Mouse (Mus musculus) frontal cortex, adult 2 months (tissue): ENCODE results near the gene Jmjd8. TPM values are rescaled to one million over a fixed set of nuclear protein-coding genes. Genes with fewer than 3 reads are reported as not detected.
"Not testable (repeated sequence)": the region's sequence is repeated elsewhere in the genome, so short reads cannot be mapped to it uniquely, and the experiment has no call there.

Experiments used
- DNase-seq, 2 experiments: peaks; one replicate each; pipeline ENCODE4 v3.0.0; 2022; ENCODE audit warnings: low spot score in 1 of 2; ENCODE audit errors: extremely low spot score in 1 of 2
- polyA plus RNA-seq: library from polyadenylated mRNA; depleted of rRNA; stranded (reverse); fragments of >200 nt; gene quantifications from 2 replicates; pipeline ENCODE4 v1.2.3, GENCODE M21; 2012

Jmjd8 gene
- polyA plus RNA-seq, 1 experiment = 65.6 TPM

DNA sequence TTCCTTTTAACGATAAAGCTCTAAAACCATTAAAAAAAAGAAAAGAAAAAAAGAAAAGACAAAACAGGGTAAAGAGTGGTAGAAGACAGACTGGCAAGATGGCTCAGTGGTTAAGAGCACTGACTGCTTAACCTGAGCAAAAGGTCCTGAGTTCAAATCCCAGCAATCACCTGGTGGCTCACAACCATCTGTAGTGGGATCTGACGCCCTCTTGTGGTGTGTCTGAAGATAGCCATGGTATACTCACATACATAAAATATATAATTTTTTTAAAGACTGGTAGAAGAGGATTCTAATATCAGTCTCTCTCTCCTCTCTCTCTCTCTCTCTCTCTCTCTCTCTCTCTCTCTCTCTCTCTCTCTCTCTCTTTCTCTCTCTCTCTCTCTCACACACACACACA, 21.2 kb upstream of the Jmjd8 start:
- DNase-seq = not testable (repeated sequence)

DNA sequence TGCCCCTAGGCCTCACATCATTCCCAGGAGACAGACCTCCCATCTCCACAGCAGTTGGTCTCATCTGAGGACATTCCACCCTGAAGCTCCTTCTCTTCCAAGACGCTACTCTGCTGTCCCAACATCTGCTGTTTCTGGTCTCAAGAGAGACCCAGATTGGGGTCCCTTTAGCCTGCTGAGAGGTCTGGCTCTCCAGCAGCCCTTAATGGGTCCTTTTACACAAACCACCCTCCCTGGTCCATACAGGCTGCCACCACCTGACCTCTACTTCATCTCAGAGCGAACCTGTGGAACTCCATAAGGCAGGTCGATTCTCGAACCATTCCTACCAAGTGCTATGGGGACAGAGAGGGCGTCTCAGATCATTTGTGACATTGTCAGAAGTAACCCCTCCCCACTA, 20.6 kb upstream of the Jmjd8 start:
- no peak for DNase-seq

DNA sequence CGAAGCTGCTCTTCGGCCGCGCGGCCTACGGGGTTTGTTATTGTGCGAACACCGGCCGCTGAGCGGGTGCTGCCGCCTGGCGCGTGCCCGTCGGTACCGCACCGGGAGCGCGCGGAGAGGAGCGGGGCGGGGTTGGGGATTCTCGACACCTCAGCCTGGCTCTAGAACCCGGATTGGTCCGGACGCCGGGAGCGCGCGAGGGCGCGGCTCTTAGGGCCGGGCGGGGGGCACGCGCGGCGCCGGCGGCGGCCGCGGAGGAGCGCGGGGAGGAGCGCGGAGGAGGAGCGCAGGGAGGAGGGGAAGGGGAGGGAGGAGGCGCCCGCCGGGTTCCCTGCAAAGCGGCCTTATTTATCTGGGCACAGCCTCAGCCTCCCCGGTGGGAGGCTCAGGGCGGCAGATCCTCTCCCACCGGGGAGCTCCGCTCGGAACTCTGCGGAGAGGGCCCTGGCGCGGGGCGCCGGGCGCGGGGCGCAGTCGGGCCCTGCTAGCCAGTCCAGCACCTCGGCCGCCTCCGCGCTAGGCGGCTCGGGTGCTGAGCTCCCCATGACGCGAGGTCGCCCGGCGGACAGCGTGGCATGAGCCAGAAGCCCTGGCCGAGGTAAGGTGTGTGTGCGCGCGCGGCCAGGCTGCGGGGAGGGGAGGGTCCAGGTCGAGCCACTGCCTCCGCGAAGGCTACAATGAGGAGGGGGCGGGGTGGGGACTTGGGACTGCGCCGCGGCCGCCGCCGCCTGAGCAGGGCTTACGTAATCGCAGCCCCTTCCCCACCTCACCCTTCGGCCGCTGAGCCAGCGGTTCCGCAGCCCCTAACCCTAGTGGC, 19.7 kb upstream of the Jmjd8 start, which contains the start of gene Fbxl16:
Gene Fbxl16 (plus strand): TSS at position 297 of the 817 bp plus-strand sequence.
- DNase-seq = peak; percentile 81 to 92

DNA sequence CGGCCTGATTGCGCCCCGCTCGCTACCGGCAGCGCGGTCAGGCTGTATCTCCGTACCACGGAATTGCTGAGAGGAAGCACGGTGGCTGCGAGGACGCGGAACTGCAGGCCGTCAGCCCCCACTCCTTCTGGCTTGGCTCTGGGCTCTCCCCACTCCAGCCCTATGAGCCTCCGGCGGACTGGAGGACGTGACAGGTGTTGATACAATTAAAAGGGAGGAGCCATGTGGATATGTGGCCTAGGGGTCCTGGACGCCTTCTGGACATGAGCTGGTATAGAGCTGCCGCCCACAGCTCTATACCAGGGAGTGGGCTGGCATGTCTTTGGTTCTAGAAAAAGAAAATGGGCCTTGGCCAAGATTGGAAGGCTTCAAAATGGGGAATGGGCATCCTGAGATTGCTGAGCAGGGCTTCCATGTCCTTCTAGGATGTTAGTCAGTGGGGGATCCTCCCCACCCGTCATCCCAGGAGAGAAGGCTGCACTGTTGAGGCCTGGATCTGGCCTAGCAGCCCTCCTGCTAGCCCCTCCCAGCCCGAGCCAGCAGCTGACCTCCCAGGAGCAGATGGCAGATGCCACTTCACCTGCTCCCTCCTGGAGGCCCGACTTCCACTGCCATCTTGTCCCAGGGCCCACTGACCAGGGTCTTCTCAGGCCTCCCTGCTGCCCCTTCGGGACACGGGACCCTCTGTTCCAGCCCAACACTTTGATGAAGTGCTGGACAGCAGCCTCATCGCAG, 18.9 kb upstream of the Jmjd8 start:
- no peak for DNase-seq

- no peak for DNase-seq
Measured at GRCm38 (mm10) chr17:25810890-25811289, 17.8 kb upstream of the Jmjd8 start.

- peak in 1 of 2 experiments; percentile 92 for DNase-seq
Measured at GRCm38 (mm10) chr17:25813471-25813870, 15.2 kb upstream of the Jmjd8 start.

- DNase-seq = no peak
Measured at GRCm38 (mm10) chr17:25817662-25818061, 11.0 kb upstream of the Jmjd8 start.

- no peak for DNase-seq
Measured at GRCm38 (mm10) chr17:25818851-25819780, 9.6 kb upstream of the Jmjd8 start.

DNA sequence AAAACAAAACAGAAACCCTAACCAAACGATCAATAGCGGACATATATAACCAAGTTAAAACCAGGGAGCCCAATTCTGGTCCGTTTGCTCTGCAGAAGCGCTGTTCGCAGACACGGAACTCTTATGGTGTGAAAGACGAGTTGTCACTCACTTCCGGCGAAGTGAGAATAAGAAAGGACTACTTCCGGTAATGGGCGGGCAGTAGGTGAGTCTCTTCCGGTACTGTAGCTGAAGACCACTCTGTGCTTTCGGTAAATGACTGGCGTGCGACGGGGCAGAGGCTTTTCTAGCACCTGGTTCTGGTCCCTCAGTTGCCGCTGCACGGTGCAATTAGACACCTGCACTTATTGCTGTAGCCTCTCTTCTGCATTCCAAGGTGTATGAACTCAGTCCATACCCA, 5.2 kb upstream of the Jmjd8 start, which contains the start of gene Wdr24:
Gene Wdr24 (plus strand): TSS at position 176 of the 400 bp plus-strand sequence.
- peak in 1 of 2 experiments; percentile 88 for DNase-seq

GRCm38 (mm10) chr17:25824362-25825142, 4.1 kb upstream of the Jmjd8 start:
- no peak for DNase-seq

DNA sequence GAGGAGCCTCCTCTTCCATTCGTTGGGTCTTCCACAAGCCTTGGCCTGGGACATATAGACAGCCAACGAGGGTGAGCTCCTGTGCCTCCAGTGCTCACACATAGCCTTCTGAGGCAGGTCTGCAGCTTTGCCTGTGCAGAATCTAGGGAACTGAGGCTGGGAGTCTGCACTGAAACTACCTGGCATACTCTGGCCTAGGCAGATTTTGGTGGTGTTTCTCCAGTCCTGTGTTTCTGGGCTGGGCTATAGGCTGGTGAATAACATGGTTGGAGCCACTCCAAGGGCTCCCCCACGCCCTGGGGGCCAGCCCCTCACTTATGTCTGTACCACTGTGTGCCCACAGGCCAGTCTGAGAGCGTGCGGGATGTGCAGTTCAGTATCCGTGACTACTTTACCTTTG, 3.4 kb upstream of the Jmjd8 start:
- DNase-seq = no peak

DNA sequence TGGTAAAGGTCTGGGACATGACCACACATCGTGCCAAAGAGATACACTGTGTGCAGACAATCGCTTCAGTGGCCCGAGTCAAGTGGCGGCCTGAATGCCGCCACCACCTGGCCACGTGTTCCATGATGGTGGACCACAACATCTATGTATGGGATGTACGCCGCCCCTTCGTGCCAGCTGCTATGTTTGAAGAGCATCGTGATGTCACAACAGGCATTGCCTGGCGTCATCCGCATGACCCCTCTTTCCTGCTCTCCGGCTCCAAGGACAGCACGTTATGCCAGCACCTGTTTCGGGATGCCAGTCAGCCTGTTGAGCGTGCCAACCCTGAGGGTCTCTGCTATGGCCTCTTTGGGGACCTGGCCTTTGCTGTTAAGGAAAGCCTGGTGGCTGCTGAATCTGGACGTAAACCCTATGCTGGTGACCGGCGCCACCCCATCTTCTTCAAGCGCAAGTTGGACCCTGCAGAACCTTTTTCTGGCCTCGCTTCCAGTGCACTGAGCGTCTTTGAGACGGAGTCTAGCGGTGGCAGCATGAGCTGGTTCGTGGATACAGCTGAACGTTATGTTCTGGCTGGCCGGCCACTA, 2.6 kb upstream of the Jmjd8 start:
- no peak for DNase-seq

DNA sequence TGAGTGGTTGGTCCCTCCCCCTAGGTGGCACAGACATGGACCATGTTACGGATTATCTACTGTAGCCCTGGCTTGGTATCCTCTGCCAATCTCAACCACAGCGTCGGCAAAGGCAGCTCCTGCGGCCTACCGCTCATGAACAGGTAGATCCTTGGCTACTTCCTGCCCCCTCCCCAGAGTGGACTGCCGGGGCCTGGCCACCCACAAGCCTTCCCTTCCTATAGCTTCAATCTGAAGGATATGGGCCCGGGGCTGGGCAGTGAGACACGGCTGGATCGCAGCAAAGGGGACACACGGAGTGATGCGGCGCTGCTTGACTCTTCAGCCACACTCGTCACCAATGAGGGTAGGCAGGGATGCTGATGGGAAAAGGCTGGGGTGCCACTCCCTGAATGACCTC, 1.7 kb upstream of the Jmjd8 start:
- no peak for DNase-seq

DNA sequence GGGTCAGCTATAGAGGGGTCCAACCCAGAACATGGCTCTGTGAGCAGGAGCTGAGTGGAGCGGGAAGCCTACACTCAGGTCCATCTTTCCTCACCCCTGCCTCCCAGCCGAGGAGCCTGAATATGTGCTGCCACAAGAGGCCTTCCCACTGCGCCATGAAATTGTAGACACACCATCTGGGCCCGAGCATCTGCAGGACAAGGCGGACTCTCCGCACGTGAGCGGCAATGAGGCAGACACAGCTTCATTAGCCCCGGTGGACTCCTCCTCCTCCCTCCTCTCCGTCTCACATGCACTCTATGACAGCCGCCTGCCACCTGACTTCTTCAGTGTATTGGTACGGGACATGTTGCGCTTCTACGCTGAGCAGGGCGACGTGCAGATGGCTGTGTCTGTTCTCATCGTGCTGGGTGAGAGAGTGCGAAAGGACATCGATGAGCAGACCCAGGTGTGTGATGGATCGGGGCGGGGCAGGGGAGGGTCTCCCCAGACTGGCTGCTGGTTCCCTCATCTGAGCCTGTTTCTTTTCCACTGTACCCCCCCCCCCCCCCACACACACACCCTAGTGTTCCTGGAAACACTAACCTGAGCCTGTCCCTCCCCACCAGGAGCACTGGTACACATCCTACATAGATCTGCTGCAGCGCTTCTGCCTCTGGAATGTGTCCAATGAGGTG, 983 bp upstream of the Jmjd8 start:
- no peak for DNase-seq

DNA sequence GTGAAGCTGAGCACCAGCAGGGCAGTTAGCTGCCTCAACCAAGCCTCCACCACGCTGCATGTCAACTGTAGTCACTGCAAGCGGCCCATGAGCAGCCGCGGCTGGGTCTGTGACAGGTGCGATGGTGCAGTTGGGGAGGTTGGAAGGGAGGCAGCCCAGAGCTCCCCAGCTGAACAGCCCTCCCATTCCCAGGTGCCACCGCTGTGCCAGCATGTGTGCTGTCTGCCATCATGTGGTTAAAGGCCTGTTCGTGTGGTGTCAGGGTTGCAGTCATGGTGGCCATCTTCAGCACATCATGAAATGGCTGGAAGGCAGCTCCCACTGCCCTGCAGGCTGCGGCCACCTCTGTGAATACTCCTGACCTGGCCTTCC, 458 bp upstream of the Jmjd8 start:
- DNase-seq = no peak

- no peak for DNase-seq
Measured at GRCm38 (mm10) chr17:25829558-25830017, 921 bp downstream of the Jmjd8 start.

GRCm38 (mm10) chr17:25830200-25830753, 1.6 kb downstream of the Jmjd8 start:
- DNase-seq = no peak

DNA sequence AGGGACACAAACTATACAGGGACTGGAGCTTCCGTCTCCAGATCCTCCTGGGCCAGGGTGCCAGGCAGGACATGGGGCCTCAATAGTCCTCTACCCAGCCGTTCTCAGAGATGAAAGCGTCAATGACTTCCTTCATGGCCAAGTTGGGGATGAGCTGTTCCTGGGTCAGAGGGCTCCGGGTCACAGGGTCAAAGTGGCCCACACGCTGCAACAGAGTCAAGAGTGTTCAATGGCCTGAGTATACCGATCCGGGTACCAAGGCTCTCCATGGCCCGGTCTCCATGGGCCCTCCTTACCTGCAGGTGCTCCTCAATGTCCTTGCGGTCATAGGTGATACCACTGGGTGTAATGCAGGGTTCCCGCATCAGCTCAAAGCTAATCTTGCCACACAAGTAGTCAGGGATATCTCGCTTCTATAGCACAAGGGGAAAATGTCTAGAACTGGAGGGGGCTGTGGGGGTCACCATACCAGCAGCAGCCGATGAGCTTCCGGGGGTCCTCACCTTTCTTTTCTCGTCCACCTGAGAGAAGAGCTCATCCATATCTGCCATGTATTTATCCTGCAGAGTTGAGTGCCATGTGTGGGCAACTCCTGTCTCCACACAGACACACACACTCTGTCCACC, 2.3 kb downstream of the Jmjd8 start:
- DNase-seq = no peak
